Mouse (Mus musculus): ENCODE measurements around the gene Card14. TPM values are rescaled to one million over a fixed set of nuclear protein-coding genes. Genes with fewer than 3 reads are reported as not detected.

Card14 gene
- polyA plus RNA-seq, 1 experiment = not detected

DNA sequence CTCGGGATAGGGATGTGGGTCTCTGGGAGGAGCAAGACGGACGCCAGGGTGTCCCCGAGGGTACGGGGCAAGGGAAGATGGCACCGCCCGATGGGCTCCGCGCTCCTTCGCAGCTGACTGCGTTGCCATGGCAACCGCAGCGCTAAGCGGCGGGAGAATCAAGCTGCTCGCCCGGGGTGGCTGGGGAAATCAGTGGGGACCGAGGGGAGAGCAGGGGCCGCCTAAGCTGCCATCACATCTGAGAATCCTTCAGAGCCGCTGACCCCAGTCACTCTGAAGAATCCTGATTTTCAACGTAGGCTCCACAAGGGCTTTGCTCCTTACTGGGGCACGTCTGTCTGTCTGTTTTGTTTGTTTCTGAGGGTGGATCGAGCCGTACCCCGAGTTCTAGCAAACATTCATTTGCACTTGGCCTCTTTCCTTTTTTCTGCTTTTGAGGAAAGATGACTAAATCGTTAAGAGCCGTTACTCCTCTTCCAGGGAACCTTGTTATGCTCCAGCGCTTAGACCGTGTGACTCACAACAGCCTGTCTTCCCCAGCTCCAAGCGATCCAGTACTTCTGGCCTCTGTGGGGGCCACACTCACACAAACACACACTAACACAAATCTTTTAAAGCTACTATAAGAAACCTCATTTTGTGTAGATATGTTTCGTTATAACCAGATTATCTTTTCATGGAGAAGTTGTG lies 7.2 kb upstream of the Card14 start:
- Histone ChIP-seq H3K4me1 (ENCODE audit: control insufficient read depth, insufficient read depth, low read length) (0 out of 2 replicates have a peak, but pooled peaks cover 2% of the 10 kb centered on the region), H3K4me3 (ENCODE audit: insufficient read depth, low read length) (peak overlapping the region; percentile 99), H3K27ac (ENCODE audit: insufficient read depth, low read length) (peak overlapping the region; percentile 83)
- TF ChIP-seq CTCF (IDR thresholded peaks at IDR 0.05; ENCODE audit: borderline replicate concordance, insufficient read depth, low read length) = no peak
- TF ChIP-seq POLR2A (IDR thresholded peaks at IDR 0.05; ENCODE audit: low read depth, low read length) = no peak

DNA sequence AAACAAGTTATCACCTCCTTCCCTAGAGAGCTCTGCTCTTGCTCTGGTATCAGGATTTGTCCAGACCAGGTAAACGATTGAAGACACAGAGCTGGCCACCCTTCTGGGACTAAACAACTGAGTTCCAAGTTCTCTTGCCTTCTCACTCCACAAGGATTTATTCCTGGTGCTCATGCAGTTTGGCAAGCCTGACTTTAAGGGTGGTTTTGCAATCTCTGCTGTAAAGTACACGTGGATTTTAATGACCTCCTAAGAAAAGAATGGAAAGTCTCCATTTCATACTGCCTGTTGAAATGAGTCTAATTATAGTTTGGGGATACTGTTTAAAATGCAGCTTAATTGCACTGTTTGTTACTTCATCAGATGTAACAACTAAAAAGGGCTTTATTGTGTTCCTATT lies 6.6 kb upstream of the Card14 start:
- no peak overlapping the region for H3K4me3 ChIP-seq (ENCODE audit: insufficient read depth, low read length)
- no peak overlapping the region for H3K27ac ChIP-seq (ENCODE audit: insufficient read depth, low read length)
- TF ChIP-seq POLR2A (IDR thresholded peaks at IDR 0.05; ENCODE audit: low read depth, low read length) = no peak
- TF ChIP-seq CTCF (IDR thresholded peaks at IDR 0.05; ENCODE audit: borderline replicate concordance, insufficient read depth, low read length) = no peak

DNA sequence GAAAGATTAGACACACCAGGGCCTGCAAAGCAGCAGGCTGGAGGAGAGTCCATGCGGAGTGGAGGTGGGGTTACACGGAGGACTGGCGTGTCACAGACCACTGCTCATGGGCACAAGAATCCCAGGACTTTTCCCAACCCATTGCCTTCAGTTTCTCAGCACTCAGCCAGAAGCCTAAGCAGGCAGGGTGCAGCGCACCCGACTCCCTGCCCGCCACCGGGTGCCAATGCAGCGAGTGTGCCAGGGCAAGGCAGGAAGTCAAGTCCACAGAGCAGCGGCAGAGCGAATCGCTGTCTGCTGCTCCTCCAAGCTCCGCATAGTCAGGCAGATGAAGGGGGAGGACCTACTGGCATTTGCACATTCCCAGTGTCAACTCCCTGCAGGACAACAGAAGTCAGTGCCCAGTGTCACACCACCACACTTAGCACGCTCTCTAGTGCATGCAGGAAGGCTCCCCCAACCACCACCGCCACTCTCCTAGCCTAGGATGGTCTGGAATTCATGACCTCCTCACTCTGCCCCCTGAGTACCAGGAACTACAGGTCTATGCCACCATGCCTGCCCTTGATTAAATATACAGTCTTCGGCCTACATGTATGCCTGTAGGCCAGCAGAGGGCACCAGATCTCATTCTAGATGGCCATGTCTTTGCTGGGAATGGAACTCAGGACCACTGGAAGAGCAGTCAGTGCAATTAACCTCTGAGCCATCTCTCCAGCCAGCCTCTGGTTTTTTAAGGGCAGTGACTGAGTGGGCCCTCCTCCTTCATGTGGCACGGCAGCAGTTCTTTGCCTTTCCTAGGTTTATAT lies 2.5 kb upstream of the Card14 start:
- Histone ChIP-seq H3K4me1 (ENCODE audit: control insufficient read depth, insufficient read depth, low read length) (0 out of 2 replicates have a peak, but pooled peaks cover 2% of the 10 kb centered on the region), H3K4me3 (ENCODE audit: insufficient read depth, low read length) (no peak overlapping the region), H3K27ac (ENCODE audit: insufficient read depth, low read length) (no peak overlapping the region)
- TF ChIP-seq CTCF (IDR thresholded peaks at IDR 0.05; ENCODE audit: borderline replicate concordance, insufficient read depth, low read length) (peak; percentile 68), POLR2A (IDR thresholded peaks at IDR 0.05; ENCODE audit: low read depth, low read length) (no peak)

More for the DNA sequence above, 6.6 kb upstream of the Card14 start:
- 0 out of 2 replicates have a peak, but pooled peaks cover 2% of the 10 kb centered on the region for H3K4me1 ChIP-seq (ENCODE audit: control insufficient read depth, insufficient read depth, low read length)

DNA sequence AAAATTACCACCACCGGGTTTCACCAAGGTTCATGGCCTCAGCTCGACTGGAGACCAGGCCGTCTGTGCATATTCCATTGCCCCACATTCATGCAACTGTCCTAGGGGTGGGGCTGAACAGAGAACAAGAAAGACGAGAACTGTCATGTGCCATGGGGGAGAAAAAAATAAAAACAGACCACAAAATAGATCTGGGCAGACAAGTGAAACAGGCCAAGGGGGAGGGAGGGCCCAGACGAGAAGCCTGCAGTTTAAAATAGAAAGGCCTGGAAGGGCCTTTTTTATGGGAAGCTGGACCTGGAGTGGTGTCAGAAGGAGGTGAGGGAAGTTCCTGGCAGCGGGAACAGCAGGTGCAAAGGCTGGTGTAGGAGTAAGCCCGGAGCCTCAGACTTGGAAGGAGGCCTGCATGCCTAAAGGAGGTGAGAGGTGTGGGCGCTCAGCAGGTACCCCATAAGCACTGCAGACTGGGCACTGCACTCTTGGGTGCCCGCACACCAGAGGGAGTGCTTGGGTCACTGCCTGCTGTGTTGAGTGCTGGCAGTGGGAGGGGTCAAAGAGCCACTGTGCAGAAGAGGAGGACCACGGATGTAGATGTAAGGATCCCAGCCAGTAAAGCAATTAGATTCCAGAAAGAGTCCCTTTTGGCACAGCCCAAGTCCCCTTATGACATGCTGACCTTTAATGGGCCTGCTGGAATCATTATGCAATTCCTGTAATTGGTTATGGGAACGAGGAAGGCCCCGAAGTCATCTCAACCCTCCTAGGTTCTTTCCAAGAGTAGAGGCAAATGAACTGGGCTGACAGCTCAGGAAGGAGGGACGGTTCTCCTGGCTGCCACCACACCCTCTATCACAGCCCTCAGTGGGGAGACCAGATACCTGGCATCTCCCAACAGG lies 558 bp upstream of the Card14 start:
- Histone ChIP-seq H3K4me3 (ENCODE audit: insufficient read depth, low read length) (no peak overlapping the region), H3K4me1 (ENCODE audit: control insufficient read depth, insufficient read depth, low read length) (no peaks in the 10 kb centered on the region), H3K27ac (ENCODE audit: insufficient read depth, low read length) (no peak overlapping the region)
- TF ChIP-seq CTCF (IDR thresholded peaks at IDR 0.05; ENCODE audit: borderline replicate concordance, insufficient read depth, low read length) (no peak), POLR2A (IDR thresholded peaks at IDR 0.05; ENCODE audit: low read depth, low read length) (no peak)

DNA sequence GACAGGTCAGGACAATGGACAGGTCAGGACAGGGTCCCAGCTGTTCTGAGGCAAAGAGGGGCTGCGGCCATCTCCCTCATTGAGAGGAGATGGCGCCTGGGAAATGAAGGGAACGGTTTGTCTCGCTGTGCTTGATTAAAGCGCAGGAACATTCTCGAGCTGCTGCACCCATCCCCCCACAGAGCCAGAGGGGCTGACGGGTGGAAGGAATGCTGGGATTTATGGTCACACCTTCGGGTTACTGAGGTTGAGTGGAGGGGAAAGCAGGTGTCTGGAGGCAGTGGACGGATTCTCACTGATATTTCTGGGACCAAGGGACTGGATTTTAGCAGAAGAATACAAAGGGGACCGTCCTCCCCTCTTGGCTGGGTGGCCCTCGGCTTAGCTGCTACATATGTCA lies 348 bp downstream of the Card14 start:
- Histone ChIP-seq H3K4me1 (ENCODE audit: control insufficient read depth, insufficient read depth, low read length) (no peaks in the 10 kb centered on the region), H3K4me3 (ENCODE audit: insufficient read depth, low read length) (no peak overlapping the region), H3K27ac (ENCODE audit: insufficient read depth, low read length) (no peak overlapping the region)
- no peak for TF ChIP-seq CTCF (IDR thresholded peaks at IDR 0.05; ENCODE audit: borderline replicate concordance, insufficient read depth, low read length)
- no peak for TF ChIP-seq POLR2A (IDR thresholded peaks at IDR 0.05; ENCODE audit: low read depth, low read length)

DNA sequence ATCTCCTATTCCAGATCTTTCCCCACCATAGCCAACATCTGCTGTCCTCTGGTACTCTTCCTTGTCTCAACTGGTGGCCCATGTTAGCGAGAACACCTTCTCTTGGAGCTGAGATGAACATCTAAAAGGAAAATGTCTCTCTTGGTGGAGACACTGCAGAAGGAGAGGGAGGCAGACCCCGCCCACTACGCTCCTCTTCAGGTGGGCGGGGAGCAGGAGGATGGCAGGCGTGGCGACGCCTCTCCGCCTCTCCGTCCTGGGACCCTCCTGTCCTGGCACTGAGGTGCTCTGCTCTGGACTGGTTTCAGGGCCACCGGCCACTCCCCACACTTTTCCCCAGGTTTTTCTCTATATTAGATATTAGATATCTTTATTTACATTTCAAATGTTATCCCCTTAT lies 3.1 kb downstream of the Card14 start:
- Histone ChIP-seq H3K27ac (ENCODE audit: insufficient read depth, low read length) (no peak overlapping the region), H3K4me3 (ENCODE audit: insufficient read depth, low read length) (no peak overlapping the region), H3K4me1 (ENCODE audit: control insufficient read depth, insufficient read depth, low read length) (no peaks in the 10 kb centered on the region)
- TF ChIP-seq CTCF (IDR thresholded peaks at IDR 0.05; ENCODE audit: borderline replicate concordance, insufficient read depth, low read length) = no peak
- TF ChIP-seq POLR2A (IDR thresholded peaks at IDR 0.05; ENCODE audit: low read depth, low read length) = no peak

DNA sequence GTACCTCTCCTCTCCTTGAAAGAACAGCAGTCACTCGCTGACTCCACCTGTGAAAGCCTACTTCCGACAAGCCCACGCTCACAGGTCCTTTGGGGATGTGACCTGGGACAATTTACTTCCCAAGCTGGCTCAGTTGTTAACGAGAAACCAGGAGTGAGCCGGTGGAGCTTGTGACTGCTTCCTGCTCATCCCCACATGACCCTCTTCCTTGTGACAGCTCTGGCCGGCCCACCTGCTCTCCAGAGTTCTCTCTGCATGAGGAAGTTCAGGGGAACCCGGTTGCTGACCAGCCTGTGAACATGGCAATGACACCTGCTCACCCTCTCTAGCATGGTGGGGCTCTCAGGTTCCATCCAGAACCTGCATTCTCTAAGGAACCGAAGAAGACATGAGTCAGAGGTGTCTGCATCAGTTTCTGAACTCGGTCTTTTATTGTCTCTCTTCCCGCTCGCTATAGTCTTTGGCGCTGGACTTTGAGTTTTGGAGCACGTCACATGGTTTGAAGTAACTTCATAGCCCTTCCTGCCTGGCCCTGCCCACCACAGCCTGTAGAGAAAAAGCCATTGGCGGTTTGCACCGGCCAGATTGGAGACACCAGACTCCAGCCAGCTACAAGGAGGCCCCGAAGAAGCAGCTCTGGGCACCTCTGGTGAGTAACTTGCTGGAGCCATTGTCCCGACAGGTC lies 6.8 kb downstream of the Card14 start:
- TF ChIP-seq CTCF (IDR thresholded peaks at IDR 0.05; ENCODE audit: borderline replicate concordance, insufficient read depth, low read length) (no peak), POLR2A (IDR thresholded peaks at IDR 0.05; ENCODE audit: low read depth, low read length) (no peak)
- no peak overlapping the region for H3K27ac ChIP-seq (ENCODE audit: insufficient read depth, low read length)
- H3K4me1 ChIP-seq (ENCODE audit: control insufficient read depth, insufficient read depth, low read length) = no peaks in the 10 kb centered on the region
- no peak overlapping the region for H3K4me3 ChIP-seq (ENCODE audit: insufficient read depth, low read length)

DNA sequence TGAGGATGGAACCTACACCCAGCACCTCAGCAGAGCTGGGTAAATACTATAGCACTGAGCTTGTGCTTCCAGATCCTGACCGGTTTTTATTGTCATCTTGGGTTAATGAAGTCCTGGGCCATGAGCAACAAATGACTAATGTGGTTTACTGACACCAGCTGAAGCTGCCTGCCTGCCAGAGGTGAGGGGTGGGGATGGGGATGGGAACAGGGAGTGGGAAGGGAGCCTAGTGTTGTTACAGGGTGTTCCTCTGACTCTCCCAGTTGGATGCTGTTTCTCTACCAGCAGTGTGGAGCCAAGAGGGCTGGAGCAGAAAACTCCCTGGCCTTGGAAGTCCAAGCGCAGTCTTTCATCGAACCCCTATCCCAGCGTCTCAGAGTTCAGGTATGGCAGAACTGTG lies 9.2 kb downstream of the Card14 start:
- Histone ChIP-seq H3K27ac (ENCODE audit: insufficient read depth, low read length) (no peak overlapping the region), H3K4me1 (ENCODE audit: control insufficient read depth, insufficient read depth, low read length) (no peaks in the 10 kb centered on the region), H3K4me3 (ENCODE audit: insufficient read depth, low read length) (no peak overlapping the region)
- no peak for TF ChIP-seq POLR2A (IDR thresholded peaks at IDR 0.05; ENCODE audit: low read depth, low read length)
- TF ChIP-seq CTCF (IDR thresholded peaks at IDR 0.05; ENCODE audit: borderline replicate concordance, insufficient read depth, low read length) = no peak

DNA sequence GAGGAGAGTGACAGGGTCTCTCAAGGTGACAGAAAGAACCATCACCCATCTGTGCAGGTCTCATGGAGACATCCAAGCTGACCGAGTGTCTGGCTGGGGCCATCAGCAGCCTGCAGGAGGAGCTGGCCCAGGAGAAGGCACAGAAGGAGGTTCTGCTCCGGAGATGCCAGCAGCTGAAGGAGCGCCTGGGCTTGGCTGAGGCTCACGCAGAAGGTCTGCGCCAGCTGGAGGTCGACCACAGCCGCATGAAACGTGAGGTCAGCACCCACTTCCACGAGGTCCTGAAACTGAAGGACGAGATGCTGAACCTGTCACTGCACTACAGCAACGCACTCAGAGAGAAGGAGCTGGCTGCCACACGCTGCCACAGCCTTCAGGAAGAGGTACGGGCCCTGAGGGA lies 15.0 kb downstream of the Card14 start:
- no peak for TF ChIP-seq CTCF (IDR thresholded peaks at IDR 0.05; ENCODE audit: borderline replicate concordance, insufficient read depth, low read length)
- TF ChIP-seq POLR2A (IDR thresholded peaks at IDR 0.05; ENCODE audit: low read depth, low read length) = no peak
- Histone ChIP-seq H3K4me1 (ENCODE audit: control insufficient read depth, insufficient read depth, low read length) (no peaks in the 10 kb centered on the region), H3K4me3 (ENCODE audit: insufficient read depth, low read length) (no peak overlapping the region), H3K27ac (ENCODE audit: insufficient read depth, low read length) (no peak overlapping the region)

All from embryonic fibroblast, embryonic 13.5 days (primary cell).